Mouse (Mus musculus) erythroblast, embryonic 14.5 days (primary cell): Measurements from ENCODE around the gene Itga10.

Experiments
- GATA1 ChIP-seq: IDR thresholded peaks from 2 replicates; pipeline ENCODE4 v1.6.1; 2012; ENCODE audit warnings: low read length, inconsistent platforms, mixed read lengths
- TAL1 ChIP-seq: IDR thresholded peaks from 3 replicates; pipeline ENCODE4 v1.6.1; 2012; ENCODE audit warnings: low read length, inconsistent platforms, mixed read lengths

- TF ChIP-seq GATA1 (no peak), TAL1 (no peak)
Measured at GRCm38 (mm10) chr3:96647365-96647764, 2.0 kb downstream of the Itga10 start.
